Mouse (Mus musculus) urinary bladder, adult 2 months (tissue): ENCODE data around the gene H2-M10.6. TPM values are rescaled to one million over a fixed set of nuclear protein-coding genes. Genes with fewer than 3 reads are reported as not detected.

Experiments used
- DNase-seq: peaks from one replicate; pipeline ENCODE4 v3.0.0; 2022; ENCODE audit warnings: low spot score
- polyA plus RNA-seq: library from polyadenylated mRNA; depleted of rRNA; stranded (reverse); fragments of >200 nt; gene quantifications from 2 replicates; pipeline ENCODE4 v1.2.3, GENCODE M21; 2012; rRNA removed

Gene H2-M10.6
- polyA plus RNA-seq, 1 experiment, result not detected

- no peak for DNase-seq
Measured at GRCm38 (mm10) chr17:36840961-36841445, 29.0 kb downstream of the H2-M10.6 start.

GRCm38 (mm10) chr17:36843696-36844095, 31.7 kb downstream of the H2-M10.6 start:
- no peak for DNase-seq

- DNase-seq, result no peak
Measured at GRCm38 (mm10) chr17:36844286-36844719, 32.3 kb downstream of the H2-M10.6 start.

- no peak for DNase-seq
Measured at GRCm38 (mm10) chr17:36844725-36845124, 32.8 kb downstream of the H2-M10.6 start.

- no peak for DNase-seq
Measured at GRCm38 (mm10) chr17:36848911-36849310, 36.9 kb downstream of the H2-M10.6 start.

- DNase-seq, result no peak
Measured at GRCm38 (mm10) chr17:36849992-36850391, 38.0 kb downstream of the H2-M10.6 start.

- DNase-seq, result no peak
Measured at GRCm38 (mm10) chr17:36851200-36851599, 39.2 kb downstream of the H2-M10.6 start.

GRCm38 (mm10) chr17:36851627-36852026, 39.7 kb downstream of the H2-M10.6 start:
- no peak for DNase-seq

GRCm38 (mm10) chr17:36855484-36855883, 43.5 kb downstream of the H2-M10.6 start:
- no peak for DNase-seq

GRCm38 (mm10) chr17:36856236-36856635, 44.3 kb downstream of the H2-M10.6 start:
- DNase-seq, result no peak

- DNase-seq, result no peak
Measured at GRCm38 (mm10) chr17:36858181-36858580, 46.2 kb downstream of the H2-M10.6 start.

- DNase-seq, result no peak
Measured at GRCm38 (mm10) chr17:36861680-36862079, 49.7 kb downstream of the H2-M10.6 start.

Other genes with a start within 250 kb of the H2-M10.6 start
- 0.12 TPM in 1 of 2 replicates, not detected in the other for gene H2-M9, start 169.5 kb upstream of the H2-M10.6 start, polyA plus RNA-seq
- gene H2-M1, start 140.0 kb upstream of the H2-M10.6 start, polyA plus RNA-seq, result not detected in 2 replicates
- gene H2-M10.5, start 39.3 kb upstream of the H2-M10.6 start, polyA plus RNA-seq, result not detected in 2 replicates
- 39.4 and 47.1 TPM in 2 replicates for gene Trim26, start 25.0 kb downstream of the H2-M10.6 start, polyA plus RNA-seq
- gene Trim15, start 55.0 kb downstream of the H2-M10.6 start, polyA plus RNA-seq, result 0.03 TPM in 1 of 2 replicates, not detected in the other
- 0.07 TPM in 2 replicates for gene Trim10, start 57.4 kb downstream of the H2-M10.6 start, polyA plus RNA-seq
- gene Trim40, start 78.0 kb downstream of the H2-M10.6 start, polyA plus RNA-seq, result 0.15 and 0.41 TPM in 2 replicates
- not detected in 2 replicates for gene Trim31, start 85.9 kb downstream of the H2-M10.6 start, polyA plus RNA-seq
- gene Rnf39, start 130.7 kb downstream of the H2-M10.6 start, polyA plus RNA-seq, result 8.9 and 11.0 TPM in 2 replicates
- gene Ppp1r11, start 139.6 kb downstream of the H2-M10.6 start, polyA plus RNA-seq, result 114 and 122 TPM in 2 replicates
- gene Znrd1, start 146.4 kb downstream of the H2-M10.6 start, polyA plus RNA-seq, result 38.3 and 39.6 TPM in 2 replicates
- 15.9 and 17.0 TPM in 2 replicates for gene Znrd1as, start 146.4 kb downstream of the H2-M10.6 start, polyA plus RNA-seq
- gene 2410137M14Rik, start 169.1 kb downstream of the H2-M10.6 start, polyA plus RNA-seq, result 0.30 and 0.56 TPM in 2 replicates
- 3.0 and 3.8 TPM in 2 replicates for gene H2-M5, start 177.4 kb downstream of the H2-M10.6 start, polyA plus RNA-seq
- 22.6 and 32.3 TPM in 2 replicates for gene Zfp57, start 189.0 kb downstream of the H2-M10.6 start, polyA plus RNA-seq
- 0.11 and 0.18 TPM in 2 replicates for gene Mog, start 211.2 kb downstream of the H2-M10.6 start, polyA plus RNA-seq
- 72.1 and 81.4 TPM in 2 replicates for gene Gabbr1, start 233.8 kb downstream of the H2-M10.6 start, polyA plus RNA-seq